Mouse (Mus musculus): ENCODE measurements at regions not wholly inside any gene's neighbourhood (a gene's known extent, or its start where the extent isn't known, plus 50 kb on each side); places are given as distances from the start of the nearest gene placed in this dataset.

- no peak for TF ChIP-seq CTCF (IDR thresholded peaks at IDR 0.05; ENCODE audit: borderline replicate concordance, insufficient read depth, low read depth, low read length)
- no peak for TF ChIP-seq POLR2A (IDR thresholded peaks at IDR 0.05; ENCODE audit: borderline replicate concordance, insufficient read depth, low read length)
Observed at GRCm38 (mm10) chr11:23095287-23095686, 88.0 kb downstream of the Fam161a start.

All from cerebellum, adult 2 months (tissue).